Mouse (Mus musculus): ENCODE measurements around the gene Vasn. TPM values are rescaled to one million over a fixed set of nuclear protein-coding genes. Genes with fewer than 3 reads are reported as not detected.

Vasn gene
- total and polyA plus RNA-seq, 3 experiments: 2.0 to 5.0 (median 2.2) TPM

DNA sequence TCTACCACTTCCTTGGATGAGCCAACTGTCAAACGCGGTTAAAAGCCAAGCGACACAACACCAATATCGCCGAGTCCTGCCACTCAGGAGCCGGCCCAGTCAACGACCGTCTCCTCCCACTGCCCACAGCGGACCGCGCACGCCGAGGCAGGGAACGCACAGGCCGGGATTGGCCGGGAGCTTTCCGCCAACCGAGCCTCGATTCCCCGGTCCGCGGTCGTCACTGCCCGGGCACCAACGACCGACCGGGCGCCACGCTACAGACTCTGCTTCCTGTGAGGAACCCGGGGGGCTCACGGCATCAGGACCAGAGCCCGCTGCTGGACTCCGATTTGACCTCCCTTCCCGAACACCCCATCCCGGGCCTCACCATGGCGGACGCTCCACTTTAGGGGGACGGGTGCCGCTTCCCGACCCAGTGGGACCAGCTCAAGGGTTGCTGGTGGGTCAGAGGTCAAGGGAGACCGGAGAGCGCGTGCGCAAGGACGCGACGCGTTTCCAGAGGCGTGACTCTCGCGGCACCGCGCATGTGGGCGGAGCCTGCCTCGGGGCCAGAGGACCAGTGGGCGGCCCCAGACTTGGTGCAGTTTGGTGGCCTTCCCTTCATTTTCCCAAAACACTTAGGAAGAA lies 15.1 kb upstream of the Vasn start, which contains the start of gene Pam16 (continued):
- no peak for TF ChIP-seq ZKSCAN1 (IDR thresholded peaks at IDR 0.05; ENCODE audit: borderline replicate concordance, low read depth, low read length)
- TF ChIP-seq RAD21 (IDR thresholded peaks at IDR 0.05; ENCODE audit: low read depth, low read length): no peak
- peak; percentile 80 for TF ChIP-seq HCFC1 (IDR thresholded peaks at IDR 0.05; ENCODE audit: low read depth, low read length)
- no peak for TF ChIP-seq MAFK (IDR thresholded peaks at IDR 0.05; ENCODE audit: insufficient replicate concordance, low read length)
- TF ChIP-seq ELF1 (IDR thresholded peaks at IDR 0.05; ENCODE audit: low read depth, low read length): peak; percentile 71
- peak; percentile 75; the same call in 1 of the 2 replicates for TF ChIP-seq MAX (IDR thresholded peaks at IDR 0.05; ENCODE audit: low read length)
- no peak for TF ChIP-seq GABPA (IDR thresholded peaks at IDR 0.05; ENCODE audit: insufficient replicate concordance, low read depth, low read length)
- TF ChIP-seq RCOR1 (conservative IDR thresholded peaks at IDR 0.05; ENCODE audit: low read depth, low read length): 0 out of 2 replicates have a peak, but pooled peaks have one; percentile 22
- TF ChIP-seq ETS1 (conservative IDR thresholded peaks at IDR 0.05; ENCODE audit: low read depth, low read length): no peak
- peak; percentile 61 for TF ChIP-seq BHLHE40 (IDR thresholded peaks at IDR 0.05; ENCODE audit: low read depth, low read length)
- no peak for TF ChIP-seq EP300 (IDR thresholded peaks at IDR 0.05; ENCODE audit: low read length)
- TF ChIP-seq E2F4 (IDR thresholded peaks at IDR 0.05; ENCODE audit: insufficient replicate concordance, low read depth, low read length): no peak
- no peak for TF ChIP-seq USF2 (conservative IDR thresholded peaks at IDR 0.05; ENCODE audit: low read depth, low read length)
- no peak for TF ChIP-seq JUND (conservative IDR thresholded peaks at IDR 0.05; ENCODE audit: low read depth, low read length)

DNA sequence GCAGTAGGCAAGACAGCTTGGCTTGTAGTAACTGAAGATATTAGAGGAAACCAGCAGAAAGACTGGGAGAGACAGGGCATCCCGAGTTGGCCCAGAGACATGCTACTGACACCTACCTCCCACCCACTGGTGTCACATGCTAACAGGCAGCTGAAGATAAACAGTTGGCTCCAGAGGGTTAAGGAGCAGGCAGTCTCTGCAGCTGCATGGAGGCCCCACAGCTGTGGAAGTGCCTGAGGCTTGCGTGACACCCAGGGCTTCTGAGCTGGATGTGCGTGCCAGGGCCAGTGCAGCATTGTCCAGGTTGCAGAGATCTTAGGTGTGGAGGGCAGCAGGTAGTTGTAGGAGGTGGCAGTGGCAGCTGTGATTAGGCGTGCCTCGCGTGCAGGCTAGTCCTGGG lies 12.6 kb upstream of the Vasn start:
- Histone ChIP-seq H3K9me3 (replicated peaks; ENCODE audit: low read length) (no peaks in the 10 kb centered on the region), H3K79me2 (replicated peaks; ENCODE audit: control insufficient read depth, extremely low read depth, insufficient read depth, poor library complexity, severe bottlenecking) (peaks cover 23% of the 10 kb centered on the region), H3K9ac (ENCODE audit: insufficient read depth, low read depth) (no peak overlapping the region), H3K4me2 (ENCODE audit: insufficient read depth, low read depth, poor library complexity, severe bottlenecking) (no peak overlapping the region), H3K27ac (ENCODE audit: insufficient read depth, low read depth) (no peak overlapping the region), H3K4me3 (replicated peaks in 1 of 3; ENCODE audit: low read depth in 2 of 3, low read length in 2 of 3, poor library complexity in 1 of 3) (no peak overlapping the region), H3K4me1 (ENCODE audit: control insufficient read depth in 1 of 2, insufficient read depth in 2 of 2) (peaks cover 13 to 50% of the 10 kb centered on the region in 2 experiments), H3K36me3 (replicated peaks in 1 of 2; ENCODE audit: control insufficient read depth in 1 of 2, insufficient read depth in 1 of 2, low read length in 1 of 2) (peaks cover 49 to 75% of the 10 kb centered on the region in 2 experiments), H3K27me3 (replicated peaks) (no peaks in the 10 kb centered on the region)
- TF ChIP-seq SMC3 (IDR thresholded peaks at IDR 0.05; ENCODE audit: low read depth, low read length) (no peak), MAX (IDR thresholded peaks at IDR 0.05; ENCODE audit: low read length) (no peak), UBTF (IDR thresholded peaks at IDR 0.05; ENCODE audit: low read depth, low read length) (no peak), NELFE (IDR thresholded peaks at IDR 0.05; ENCODE audit: low read depth, low read length) (no peak), HCFC1 (IDR thresholded peaks at IDR 0.05; ENCODE audit: low read depth, low read length) (no peak), KAT2A (IDR thresholded peaks at IDR 0.05; ENCODE audit: insufficient replicate concordance, low read length) (no peak), ELF1 (IDR thresholded peaks at IDR 0.05; ENCODE audit: low read depth, low read length) (no peak), PAX5 (IDR thresholded peaks at IDR 0.05; ENCODE audit: low read length) (no peak), ETS1 (conservative IDR thresholded peaks at IDR 0.05; ENCODE audit: low read depth, low read length) (no peak), GABPA (IDR thresholded peaks at IDR 0.05; ENCODE audit: insufficient replicate concordance, low read depth, low read length) (no peak), USF1 (IDR thresholded peaks at IDR 0.05; ENCODE audit: low read depth, low read length) (no peak), USF2 (conservative IDR thresholded peaks at IDR 0.05; ENCODE audit: low read depth, low read length) (no peak), MAZ (IDR thresholded peaks at IDR 0.05; ENCODE audit: low read depth, low read length) (no peak), MAFK (IDR thresholded peaks at IDR 0.05; ENCODE audit: insufficient replicate concordance, low read length) (no peak), MYC (IDR thresholded peaks at IDR 0.05; ENCODE audit: low read depth, low read length) (no peak)
- no peak for DNase-seq (ENCODE audit: extremely low read depth)
- dilution Hi-C loops (cut with MboI; ENCODE audit: extremely low pct_ligation_motif_present, extremely low pct_unique_long_range_greater_than_20kb, low sequenced_read_pairs): no loop called here
- in situ Hi-C loops (cut with MboI; ENCODE audit: low pct_ligation_motif_present, low pct_unique_long_range_greater_than_20kb, low sequenced_read_pairs): loop anchor here (25.0 kb wide), 1 partner anchor 510 kb away; the partner anchor contains the start of genes Ppl and Sec14l5

All from CH12.LX (cell line).